Mouse (Mus musculus): Measurements from ENCODE around the gene Fto.

- TF ChIP-seq CTCF (IDR thresholded peaks at IDR 0.05; ENCODE audit: insufficient read depth, low read length) (no peak), POLR2A (IDR thresholded peaks at IDR 0.05; ENCODE audit: borderline replicate concordance, extremely low read depth, low read depth, low read length) (no peak)
These were observed 46.2 kb downstream of the Fto start for GRCm38 (mm10) chr8:91359511-91359910.

Measured in lung, adult 2 months (tissue).